Mouse (Mus musculus) cerebellum, adult 2 months (tissue): ENCODE measurements around the gene Plagl2. TPM values are rescaled to one million over a fixed set of nuclear protein-coding genes. Genes with fewer than 3 reads are reported as not detected.

Source experiments
- DNase-seq, 2 experiments: peaks; one replicate each; pipeline ENCODE4 v3.0.0; 2021
- H3K27ac ChIP-seq: fragments of 200-500 bp; 2 replicates; pipeline ENCODE4 v1.5.1; 2012; ENCODE audit warnings: low read length, control low read depth, inconsistent platforms; ENCODE audit not compliant: insufficient read depth
- H3K27me3 ChIP-seq: fragments of 200-500 bp; 2 replicates; pipeline ENCODE4 v1.6.1; 2012; ENCODE audit warnings: inconsistent platforms, mild to moderate bottlenecking, low read length, moderate library complexity; ENCODE audit not compliant: control insufficient read depth, insufficient read depth
- H3K4me1 ChIP-seq: fragments of 200-500 bp; 2 replicates; pipeline ENCODE4 v1.6.1; 2011; ENCODE audit warnings: low read length; ENCODE audit not compliant: control insufficient read depth, insufficient read depth
- H3K4me3 ChIP-seq: fragments of 200-500 bp; replicated peaks from 2 replicates; pipeline ENCODE3; 2011; ENCODE audit warnings: mild to moderate bottlenecking, low read depth, low read length, control low read depth; ENCODE audit not compliant: insufficient read depth
- CTCF ChIP-seq: fragments of 200-500 bp; IDR thresholded peaks from 2 replicates; pipeline ENCODE4 v1.5.1; 2011; ENCODE audit warnings: low read depth, mild to moderate bottlenecking, control low read depth, low read length, moderate library complexity, borderline replicate concordance; ENCODE audit not compliant: insufficient read depth
- POLR2A ChIP-seq: fragments of 200-500 bp; IDR thresholded peaks from 2 replicates; pipeline ENCODE4 v1.6.1; 2011; ENCODE audit warnings: low read length, control low read depth, borderline replicate concordance; ENCODE audit not compliant: insufficient read depth
- WGBS: fragments of 180-500 bp; shearing (Covaris S2); methylation state at CpG from one replicate; pipeline ENCODE4 v1.1.7; 2018; 5-methylcytosine and 5-hydroxymethylcytosine counted together
- polyA plus RNA-seq: library from polyadenylated mRNA; depleted of rRNA; stranded (reverse); fragments of >200 nt; gene quantifications from 2 replicates; pipeline ENCODE4 v1.2.3, GENCODE M21; 2012

Gene Plagl2
- polyA plus RNA-seq, 1 experiment: 4.8 TPM

GRCm38 (mm10) chr2:153208149-153208548 is 33.1 kb downstream of the Plagl2 start:
- 93% methylated on average over 2 of the region's 2 CpGs for WGBS
- no peak for DNase-seq
- no peak overlapping the region for H3K4me3 ChIP-seq
- TF ChIP-seq POLR2A (no peak), CTCF (no peak)
- no peak overlapping the region for H3K27ac ChIP-seq
- H3K4me1 ChIP-seq: no peaks in the 10 kb centered on the region
- H3K27me3 ChIP-seq: no peaks in the 10 kb centered on the region

GRCm38 (mm10) chr2:153202766-153203165 is 38.5 kb downstream of the Plagl2 start:
- Histone ChIP-seq H3K27me3 (no peaks in the 10 kb centered on the region), H3K4me1 (no peaks in the 10 kb centered on the region), H3K4me3 (no peak overlapping the region), H3K27ac (no peak overlapping the region)
- TF ChIP-seq CTCF (no peak), POLR2A (no peak)
- DNase-seq: no peak
- WGBS: 68% methylated on average over 1 of the region's 1 CpGs

- H3K4me3 ChIP-seq: no peak overlapping the region
- no peak for TF ChIP-seq CTCF
- no peak for TF ChIP-seq POLR2A
- no peaks in the 10 kb centered on the region for H3K4me1 ChIP-seq
- no peak for DNase-seq
- WGBS: 92% methylated on average over 2 of the region's 2 CpGs
- H3K27ac ChIP-seq: no peak overlapping the region
- no peaks in the 10 kb centered on the region for H3K27me3 ChIP-seq
These were observed 42.1 kb downstream of the Plagl2 start for GRCm38 (mm10) chr2:153199114-153199513.

- H3K4me1 ChIP-seq: no peaks in the 10 kb centered on the region
- TF ChIP-seq POLR2A: no peak
- no peak for DNase-seq
- H3K27ac ChIP-seq: no peak overlapping the region
- 83% methylated on average over 5 of the region's 5 CpGs for WGBS
- no peak overlapping the region for H3K4me3 ChIP-seq
- no peaks in the 10 kb centered on the region for H3K27me3 ChIP-seq
These were observed 42.7 kb downstream of the Plagl2 start for GRCm38 (mm10) chr2:153198485-153198884.

GRCm38 (mm10) chr2:153194255-153194654 is 47.0 kb downstream of the Plagl2 start:
- no peak overlapping the region for H3K27ac ChIP-seq
- no peak for DNase-seq
- TF ChIP-seq CTCF: no peak
- TF ChIP-seq POLR2A: no peak
- WGBS: 96% methylated on average over 3 of the region's 3 CpGs
- H3K4me3 ChIP-seq: no peak overlapping the region
- no peaks in the 10 kb centered on the region for H3K4me1 ChIP-seq
- H3K27me3 ChIP-seq: no peaks in the 10 kb centered on the region

- Histone ChIP-seq H3K4me3 (no peak overlapping the region), H3K4me1 (no peaks in the 10 kb centered on the region), H3K27ac (no peak overlapping the region), H3K27me3 (no peaks in the 10 kb centered on the region)
- no peak for DNase-seq
- WGBS: 73% methylated on average over 2 of the region's 2 CpGs
- no peak for TF ChIP-seq CTCF
- TF ChIP-seq POLR2A: no peak
These were observed 50.0 kb downstream of the Plagl2 start for GRCm38 (mm10) chr2:153191242-153191641.

- no peak overlapping the region for H3K27ac ChIP-seq
- no peak overlapping the region for H3K4me3 ChIP-seq
- no peak for DNase-seq
- 92% methylated on average over 2 of the region's 2 CpGs for WGBS
- no peak for TF ChIP-seq CTCF
- TF ChIP-seq POLR2A: no peak
- no peaks in the 10 kb centered on the region for H3K27me3 ChIP-seq
- no peaks in the 10 kb centered on the region for H3K4me1 ChIP-seq
These were observed 53.4 kb downstream of the Plagl2 start for GRCm38 (mm10) chr2:153187848-153188247.

GRCm38 (mm10) chr2:153186176-153186591 is 55.0 kb downstream of the Plagl2 start:
- no peaks in the 10 kb centered on the region for H3K27me3 ChIP-seq
- H3K27ac ChIP-seq: no peak overlapping the region
- no peak for TF ChIP-seq CTCF
- TF ChIP-seq POLR2A: no peak
- no peak for DNase-seq
- 7% methylated on average over 2 of the region's 2 CpGs for WGBS
- H3K4me3 ChIP-seq: no peak overlapping the region
- no peaks in the 10 kb centered on the region for H3K4me1 ChIP-seq
